Mouse (Mus musculus): ENCODE data around the gene Ptcra.
"Not testable (repeated sequence)": the region's sequence is repeated elsewhere in the genome, so short reads cannot be mapped to it uniquely, and the experiment has no call there.

DNA sequence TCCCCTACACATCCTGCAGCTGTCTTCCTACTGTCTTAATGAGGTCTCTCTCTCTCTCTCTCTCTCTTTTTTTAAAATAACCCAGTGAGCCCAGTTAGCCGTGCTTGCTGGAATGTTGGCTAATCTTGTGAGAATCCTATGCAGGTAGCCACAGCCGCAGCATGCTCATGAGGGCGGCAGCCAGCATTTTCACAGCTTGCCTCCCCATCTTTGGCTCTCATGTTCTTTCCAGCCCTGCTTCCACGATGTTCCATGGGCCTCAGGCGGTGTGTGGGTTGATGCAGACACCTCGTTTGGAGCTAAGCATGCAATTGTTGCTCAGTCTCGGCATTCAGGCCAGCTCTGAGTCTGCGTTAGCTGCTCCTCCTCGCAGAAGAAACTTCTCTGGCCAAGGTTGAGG is 1.4 kb upstream of the Ptcra start:
- not testable (repeated sequence) for TF ChIP-seq POLR2AphosphoS2 (IDR thresholded peaks at IDR 0.05; ENCODE audit: low read depth, low read length); EP300 (IDR thresholded peaks at IDR 0.05; ENCODE audit: low read length); CTCF (conservative IDR thresholded peaks at IDR 0.05 in 1 of 2, IDR thresholded peaks at IDR 0.05 in 1 of 2; ENCODE audit: low read depth in 2 of 2, low read length in 2 of 2); USF2 (conservative IDR thresholded peaks at IDR 0.05; ENCODE audit: low read depth, low read length); CHD2 (IDR thresholded peaks at IDR 0.05; ENCODE audit: low read length); POLR2A (IDR thresholded peaks at IDR 0.05; ENCODE audit: low read depth, low read length); TCF12 (IDR thresholded peaks at IDR 0.05; ENCODE audit: low read depth, low read length)
